ENCODE assay signal across 13 mouse cellular contexts in genomic region chr2:162498191-162498590, GRCm38 (mm10).
DNase-seq lines count a peak whose midpoint lies in the region.
"Had no signal": no experiment of that assay in that cellular context is flagged by ENCODE, and none has a peak within 500 bp of the region (broad histone marks: within the 10 kb centered on the region; RNA-seq: fewer than 3 reads in every experiment).

No protein-coding gene starts in this region.

- peak; percentile 52 for DNase-seq in adrenal gland, adult 2 months
- no peak for DNase-seq in adrenal gland, postnatal 4 days (ENCODE audit: low spot score in 2 of 2)
- peak; percentile 55 for DNase-seq in heart, adult 11 months
- no peak for DNase-seq in heart, postnatal 14 days
- peak; percentile 35 for DNase-seq in Muller cell, postnatal 12 days (ENCODE audit: inconsistent ontology term)
- DNase-seq in adrenal gland, postnatal 25 days: peak; percentile 4
- no peak for DNase-seq in left cerebral cortex, adult 8-10 months (ENCODE audit: low spot score in 2 of 2)
- DNase-seq in heart, postnatal 4 days: no peak
- DNase-seq: cerebellum, adult 2 months; cerebellum, postnatal 10 days; heart, adult 2 months; heart, postnatal 36 days; kidney, adult 8-10 months had no signal

- intact Hi-C loops in heart, postnatal 14 days (cut with DNase I): no loop called here

Comparison
In these comparisons a context has a peak if more than half of its experiments do, and no peak if none do; other contexts are left out.
1. DNase-seq: peak in adrenal gland, adult 2 months (single experiment), heart, adult 11 months (single experiment), Muller cell, postnatal 12 days (single experiment) and adrenal gland, postnatal 25 days (single experiment); none in adrenal gland, postnatal 4 days (0 of 2), heart, postnatal 14 days (0 of 2), left cerebral cortex, adult 8-10 months (0 of 2) and heart, postnatal 4 days (single experiment).